Mouse (Mus musculus): Measurements from ENCODE around the gene Ptger3. TPM values are rescaled to one million over a fixed set of nuclear protein-coding genes. Genes with fewer than 3 reads are reported as not detected.

Ptger3 gene
- polyA plus RNA-seq, 1 experiment from 2014 or later: 4.1 TPM

DNA sequence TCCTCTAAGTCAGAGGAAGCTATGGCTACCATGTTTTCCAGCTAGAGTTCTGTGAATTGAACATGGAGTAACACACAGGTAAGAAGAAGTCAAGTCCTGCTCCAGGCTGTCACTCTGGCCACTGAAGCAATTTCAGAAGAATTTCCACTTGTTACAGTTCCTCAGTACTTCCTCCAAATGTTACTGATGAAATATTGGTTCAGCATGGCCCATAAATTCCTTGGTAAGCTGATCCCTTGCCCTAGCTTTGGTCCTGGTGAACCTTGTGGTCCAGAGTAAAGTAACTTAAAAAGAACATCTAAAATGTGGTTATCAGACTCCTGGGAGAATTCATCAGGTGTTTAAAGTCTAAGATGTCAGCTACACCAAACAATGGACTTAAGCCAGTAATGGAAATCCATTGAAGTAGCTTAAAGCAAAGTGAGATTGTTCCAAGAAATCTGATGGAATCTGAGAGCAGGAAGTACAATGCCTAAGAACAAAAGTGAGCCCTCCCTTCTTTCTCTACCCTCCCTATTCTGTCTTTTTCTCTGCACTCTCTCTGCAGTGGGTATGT, 97.9 kb downstream of the Ptger3 start:
- no peaks in the 10 kb centered on the region for H3K27me3 ChIP-seq (ENCODE audit: control insufficient read depth, insufficient read depth, low read length)
- peak; percentile 88 for ATAC-seq (ENCODE audit: low FRiP score, low TSS enrichment)
- no peaks in the 10 kb centered on the region for H3K9me3 ChIP-seq (ENCODE audit: control insufficient read depth, low read length)
- H3K27ac ChIP-seq (ENCODE audit: low read depth, low read length): no peak overlapping the region
- H3K4me1 ChIP-seq (ENCODE audit: control insufficient read depth, insufficient read depth, low read length): 0 out of 2 replicates have a peak, but pooled peaks cover 3% of the 10 kb centered on the region
- no peaks in the 10 kb centered on the region for H3K36me3 ChIP-seq (ENCODE audit: control insufficient read depth, insufficient read depth, low read length)
- H3K9ac ChIP-seq (ENCODE audit: low read depth, low read length): no peak overlapping the region
- no peak overlapping the region for H3K4me3 ChIP-seq (ENCODE audit: low read length)
- H3K4me2 ChIP-seq (replicated peaks; ENCODE audit: low read depth, low read length): no peak overlapping the region

- Histone ChIP-seq H3K9ac (ENCODE audit: low read depth, low read length) (no peak overlapping the region), H3K4me1 (ENCODE audit: control insufficient read depth, insufficient read depth, low read length) (0 out of 2 replicates have a peak, but pooled peaks cover 3% of the 10 kb centered on the region), H3K27ac (ENCODE audit: low read depth, low read length) (no peak overlapping the region), H3K9me3 (ENCODE audit: control insufficient read depth, low read length) (no peaks in the 10 kb centered on the region), H3K36me3 (ENCODE audit: control insufficient read depth, insufficient read depth, low read length) (no peaks in the 10 kb centered on the region), H3K27me3 (ENCODE audit: control insufficient read depth, insufficient read depth, low read length) (no peaks in the 10 kb centered on the region), H3K4me3 (ENCODE audit: low read length) (no peak overlapping the region), H3K4me2 (replicated peaks; ENCODE audit: low read depth, low read length) (no peak overlapping the region)
- 50% methylated on average over 1 of the region's 1 CpGs for WGBS
- 0 out of 2 replicates have a peak, but pooled peaks have one; percentile 43 for ATAC-seq (ENCODE audit: low FRiP score, low TSS enrichment)
These were observed 98.8 kb downstream of the Ptger3 start for GRCm38 (mm10) chr3:157665471-157665870.

DNA sequence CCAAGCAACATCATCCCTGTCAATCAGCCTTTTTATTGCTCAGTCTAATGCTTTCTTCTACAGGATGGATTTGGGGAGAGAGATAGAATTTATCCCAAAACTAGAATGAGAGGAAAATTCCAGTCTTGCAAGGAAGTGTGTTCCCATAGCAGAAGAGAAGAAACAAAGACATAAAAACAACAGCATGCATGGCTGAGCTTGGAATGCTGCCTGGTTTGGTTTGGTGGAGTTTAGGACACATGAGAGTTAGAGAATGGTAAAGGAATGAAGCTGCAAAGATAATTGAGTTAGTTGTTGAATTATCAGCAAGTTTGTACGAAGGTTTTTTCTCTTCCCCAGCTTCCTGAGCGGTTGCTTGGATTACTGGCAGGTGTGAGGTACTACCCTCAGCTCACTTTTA, 99.5 kb downstream of the Ptger3 start:
- ATAC-seq (ENCODE audit: low FRiP score, low TSS enrichment): no peak
- 64% methylated on average over 2 of the region's 2 CpGs for WGBS
- Histone ChIP-seq H3K27ac (ENCODE audit: low read depth, low read length) (no peak overlapping the region), H3K4me1 (ENCODE audit: control insufficient read depth, insufficient read depth, low read length) (0 out of 2 replicates have a peak, but pooled peaks cover 3% of the 10 kb centered on the region), H3K9me3 (ENCODE audit: control insufficient read depth, low read length) (no peaks in the 10 kb centered on the region), H3K36me3 (ENCODE audit: control insufficient read depth, insufficient read depth, low read length) (no peaks in the 10 kb centered on the region), H3K9ac (ENCODE audit: low read depth, low read length) (no peak overlapping the region), H3K27me3 (ENCODE audit: control insufficient read depth, insufficient read depth, low read length) (no peaks in the 10 kb centered on the region), H3K4me2 (replicated peaks; ENCODE audit: low read depth, low read length) (no peak overlapping the region), H3K4me3 (ENCODE audit: low read length) (no peak overlapping the region)

- Histone ChIP-seq H3K27me3 (ENCODE audit: control insufficient read depth, insufficient read depth, low read length) (no peaks in the 10 kb centered on the region), H3K4me3 (ENCODE audit: low read length) (no peak overlapping the region), H3K4me2 (replicated peaks; ENCODE audit: low read depth, low read length) (no peak overlapping the region), H3K4me1 (ENCODE audit: control insufficient read depth, insufficient read depth, low read length) (no peaks in the 10 kb centered on the region), H3K36me3 (ENCODE audit: control insufficient read depth, insufficient read depth, low read length) (no peaks in the 10 kb centered on the region), H3K9me3 (ENCODE audit: control insufficient read depth, low read length) (no peaks in the 10 kb centered on the region), H3K9ac (ENCODE audit: low read depth, low read length) (no peak overlapping the region), H3K27ac (ENCODE audit: low read depth, low read length) (no peak overlapping the region)
- WGBS: 89% methylated on average over 3 of the region's 3 CpGs
- no peak for ATAC-seq (ENCODE audit: low FRiP score, low TSS enrichment)
These were observed 119.4 kb downstream of the Ptger3 start for GRCm38 (mm10) chr3:157686105-157686504.

DNA sequence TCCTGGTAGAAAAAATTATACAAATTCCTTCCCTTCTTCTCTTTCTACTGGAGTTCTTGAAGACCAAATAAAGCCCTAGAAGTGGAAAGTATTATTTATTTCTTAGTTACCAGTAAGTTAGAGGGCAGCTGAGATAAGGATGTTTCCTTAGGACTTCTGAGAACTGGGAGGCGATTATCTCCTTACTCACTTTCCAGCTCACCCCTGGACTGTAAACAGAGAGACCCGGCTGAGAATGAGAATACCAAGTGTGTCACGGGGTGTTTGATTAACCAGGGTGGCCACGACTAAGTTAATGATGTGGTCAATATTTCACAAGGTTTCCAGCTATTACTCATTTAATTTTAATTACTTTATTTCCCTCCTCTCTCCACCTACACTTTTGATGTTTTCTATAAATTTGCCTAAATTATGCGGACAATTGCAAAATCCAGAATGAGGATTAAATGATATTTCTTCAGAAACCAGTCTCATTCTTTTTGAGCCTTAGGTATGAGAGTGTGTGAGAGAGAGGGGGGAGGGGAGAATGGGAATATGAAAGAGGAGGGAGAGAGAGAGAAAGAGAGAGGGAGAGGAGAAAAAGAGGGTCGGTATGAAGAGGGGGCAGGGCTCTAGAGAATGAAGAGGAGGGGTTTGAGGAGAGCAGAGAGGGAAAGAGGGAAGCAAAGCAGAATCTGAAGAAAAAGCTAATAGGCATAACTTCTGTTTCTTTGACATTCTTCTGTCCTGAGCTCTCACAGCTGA, 121.9 kb downstream of the Ptger3 start:
- no peaks in the 10 kb centered on the region for H3K9me3 ChIP-seq (ENCODE audit: control insufficient read depth, low read length)
- ATAC-seq (ENCODE audit: low FRiP score, low TSS enrichment): peak; percentile 76; the same call in 1 of the 2 replicates
- no peaks in the 10 kb centered on the region for H3K4me1 ChIP-seq (ENCODE audit: control insufficient read depth, insufficient read depth, low read length)
- H3K4me2 ChIP-seq (replicated peaks; ENCODE audit: low read depth, low read length): no peak overlapping the region
- H3K27me3 ChIP-seq (ENCODE audit: control insufficient read depth, insufficient read depth, low read length): no peaks in the 10 kb centered on the region
- H3K4me3 ChIP-seq (ENCODE audit: low read length): no peak overlapping the region
- H3K9ac ChIP-seq (ENCODE audit: low read depth, low read length): no peak overlapping the region
- WGBS: 49% methylated on average over 6 of the region's 6 CpGs
- H3K27ac ChIP-seq (ENCODE audit: low read depth, low read length): no peak overlapping the region
- H3K36me3 ChIP-seq (ENCODE audit: control insufficient read depth, insufficient read depth, low read length): no peaks in the 10 kb centered on the region

MicroRNA genes within 50 kb of the gene (microRNA counts, 519-probe panel; counts per million panel counts)
- microRNA mmu-miR-186: not detected

Small RNA genes within 50 kb of the gene (microRNA-seq; reads per million reads assigned to microRNA genes)
- 435 reads per million, percentile 72 among the genes with 10 or more reads in this experiment for gene Mir186

Other genes starting within 250 kb of the Ptger3 start
- gene Zranb2, start 32.7 kb upstream of the Ptger3 start, polyA plus RNA-seq (2014; fragmentation: Nextera tagmentation; extraction: Ambion mirVana): 102 and 119 TPM in 2 replicates

All from kidney, embryonic 14.5 days (tissue).